Mouse (Mus musculus): ENCODE measurements around the gene Rrp36.

The Rrp36 gene

DNA sequence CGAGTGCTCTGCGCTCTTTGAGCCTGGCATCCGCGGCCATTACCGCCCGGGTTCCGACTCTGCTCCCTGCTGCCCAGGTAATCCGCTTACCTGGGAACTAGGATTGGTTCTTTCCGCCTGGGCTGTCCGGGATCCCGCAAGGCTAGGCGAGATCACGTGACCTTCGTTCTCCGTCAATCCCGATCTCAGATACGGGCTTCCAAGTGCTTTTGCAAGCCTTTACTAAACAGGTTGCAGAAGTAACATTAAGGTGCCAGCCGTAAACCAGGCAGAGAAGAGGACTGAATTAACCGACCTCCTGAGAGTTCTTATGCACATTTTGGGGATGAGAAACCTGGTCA, 27.9 kb downstream of the Rrp36 start:
- no peak for DNase-seq (ENCODE audit: low spot score)

DNA sequence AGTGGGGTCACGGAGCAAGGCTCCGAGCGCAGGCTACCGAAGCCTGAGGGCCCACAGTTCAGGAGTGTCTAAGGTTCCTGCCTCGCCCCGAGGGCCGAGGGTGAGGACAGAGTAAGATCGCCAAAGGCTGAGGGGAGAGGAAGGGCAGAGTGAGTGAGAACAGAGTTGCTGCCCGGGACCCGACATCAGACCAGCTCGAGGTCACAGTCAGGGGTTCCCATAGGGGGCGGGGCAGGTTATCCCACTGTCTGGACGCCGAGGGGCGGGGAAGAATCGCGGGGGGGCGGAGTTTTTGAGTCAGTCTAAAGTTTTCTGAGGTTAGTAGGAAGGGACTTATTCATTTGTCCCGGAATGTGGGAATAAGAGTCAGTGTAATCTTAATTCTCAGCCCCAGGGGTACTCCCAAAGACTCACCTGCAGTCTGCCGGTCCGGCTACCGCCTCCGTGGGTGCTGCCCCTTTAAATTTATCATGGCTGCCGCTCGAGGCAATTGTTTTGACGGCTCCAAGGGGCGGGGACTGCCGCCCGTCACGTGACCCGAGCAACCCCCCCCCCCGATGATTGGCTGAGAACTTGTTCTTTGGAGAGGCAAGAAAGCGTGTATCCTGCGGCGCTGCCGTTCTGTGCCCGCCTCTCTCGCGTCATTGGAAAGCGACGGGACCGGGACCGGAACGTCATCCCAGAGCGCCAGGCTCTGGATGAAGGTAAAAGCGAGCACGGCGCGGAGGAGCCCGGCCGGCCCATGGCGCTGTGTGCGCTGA, 28.4 kb downstream of the Rrp36 start, which contains the start of the genes Klc4 and Mrpl2:
Gene Klc4 (minus strand): TSS at position 462 of the 761 bp plus-strand sequence.
Gene Mrpl2 (plus strand): TSS at position 669 of the 761 bp plus-strand sequence.
- peak; percentile 99 for DNase-seq (ENCODE audit: low spot score)

DNA sequence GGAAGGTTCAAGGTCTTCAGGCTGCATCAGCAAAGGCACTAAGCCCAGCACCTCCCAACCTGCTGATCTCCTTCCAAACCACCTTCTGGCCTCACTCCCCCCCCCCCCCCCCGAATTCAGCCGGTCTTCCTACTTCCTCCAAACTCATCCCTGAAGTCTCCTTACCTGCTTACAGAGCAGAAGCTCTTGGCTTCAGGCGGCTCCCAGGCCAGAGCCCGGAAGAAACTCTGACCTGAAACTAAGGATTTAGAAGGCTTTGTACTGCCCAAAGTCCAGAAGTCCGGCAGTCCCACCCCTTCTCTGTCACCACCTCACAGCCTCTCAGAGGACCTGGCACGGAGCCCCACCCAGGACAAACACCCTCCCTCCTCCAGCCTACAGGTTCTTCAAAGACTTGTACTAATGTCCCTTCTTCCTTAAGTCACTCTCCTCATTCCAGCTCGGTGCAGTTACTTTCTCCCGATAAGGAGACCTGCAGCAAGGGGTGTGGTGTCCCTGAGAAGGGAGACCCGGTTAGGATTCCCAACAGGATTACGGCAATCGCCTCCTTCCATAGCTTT, 29.2 kb downstream of the Rrp36 start:
- DNase-seq (ENCODE audit: low spot score) = no peak

DNA sequence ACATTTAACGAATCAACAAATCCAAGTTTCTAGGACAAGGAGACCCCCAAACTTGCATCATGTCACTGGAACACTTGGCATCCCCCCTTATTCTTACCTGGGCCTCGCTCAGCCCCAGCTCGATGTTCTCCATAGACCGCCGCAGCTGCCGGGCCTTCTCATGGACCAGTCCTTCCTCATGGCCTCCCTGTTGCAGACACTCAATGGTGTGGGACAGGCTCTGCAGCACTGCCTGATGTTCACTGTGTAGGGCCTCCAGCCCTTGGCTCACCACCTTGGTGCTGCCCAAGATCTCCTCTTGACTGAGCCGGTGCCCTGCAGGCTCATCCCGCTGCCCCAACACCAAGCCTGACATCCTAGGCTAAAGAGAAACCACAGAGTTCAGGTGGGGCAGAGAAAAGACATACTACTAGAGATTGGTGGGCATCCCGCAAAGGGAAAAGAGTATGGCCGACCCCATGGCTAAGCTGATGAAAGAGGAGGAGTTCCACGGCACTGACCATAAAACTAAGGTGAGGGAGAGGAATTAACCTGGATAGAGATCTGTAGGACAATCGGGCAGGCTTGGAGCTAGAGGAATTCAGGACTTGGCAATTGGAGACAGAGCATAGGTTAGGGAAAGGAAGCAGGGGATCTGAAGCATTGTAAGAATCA, 29.9 kb downstream of the Rrp36 start:
- DNase-seq (ENCODE audit: low spot score) = no peak

DNA sequence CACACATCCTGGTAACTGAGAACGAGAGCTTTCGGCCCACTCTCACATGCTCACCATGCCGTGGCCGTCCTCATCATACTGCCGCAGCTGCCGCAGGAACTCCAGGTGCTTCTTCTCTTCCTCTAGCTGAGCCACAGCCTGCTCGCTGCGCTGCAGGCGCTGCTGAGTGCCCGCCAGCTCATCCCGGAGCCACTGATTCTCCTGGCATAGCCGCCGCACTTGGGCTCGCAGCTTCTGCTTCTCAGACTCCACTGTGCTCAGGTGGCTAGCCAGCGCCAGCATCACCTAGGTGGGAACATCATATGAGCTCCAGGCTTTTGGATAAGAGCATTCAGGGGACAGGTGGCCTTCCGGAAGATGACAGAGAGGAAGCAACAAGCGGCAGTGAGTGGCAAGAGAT, 32.1 kb downstream of the Rrp36 start:
- DNase-seq (ENCODE audit: low spot score) = no peak

DNA sequence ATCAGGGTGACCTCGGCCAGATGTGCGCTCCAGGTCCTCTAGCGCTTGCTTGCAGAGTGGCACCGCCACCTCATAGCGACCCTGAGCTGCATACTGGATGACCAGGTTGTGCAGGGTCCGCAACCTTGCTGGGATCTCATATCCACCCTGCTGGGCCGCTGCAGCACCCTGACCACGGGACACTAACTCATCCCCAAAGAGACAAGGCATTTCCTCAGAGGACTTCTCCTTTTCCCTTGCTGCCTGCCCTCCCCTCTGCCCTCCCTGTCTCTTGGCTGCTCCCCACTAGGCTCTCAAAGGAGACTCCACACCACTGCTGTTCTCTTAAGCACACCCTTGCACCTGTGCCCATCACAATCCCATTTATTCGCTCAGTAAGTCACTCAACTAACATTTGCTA, 34.2 kb downstream of the Rrp36 start:
- DNase-seq (ENCODE audit: low spot score) = no peak

DNA sequence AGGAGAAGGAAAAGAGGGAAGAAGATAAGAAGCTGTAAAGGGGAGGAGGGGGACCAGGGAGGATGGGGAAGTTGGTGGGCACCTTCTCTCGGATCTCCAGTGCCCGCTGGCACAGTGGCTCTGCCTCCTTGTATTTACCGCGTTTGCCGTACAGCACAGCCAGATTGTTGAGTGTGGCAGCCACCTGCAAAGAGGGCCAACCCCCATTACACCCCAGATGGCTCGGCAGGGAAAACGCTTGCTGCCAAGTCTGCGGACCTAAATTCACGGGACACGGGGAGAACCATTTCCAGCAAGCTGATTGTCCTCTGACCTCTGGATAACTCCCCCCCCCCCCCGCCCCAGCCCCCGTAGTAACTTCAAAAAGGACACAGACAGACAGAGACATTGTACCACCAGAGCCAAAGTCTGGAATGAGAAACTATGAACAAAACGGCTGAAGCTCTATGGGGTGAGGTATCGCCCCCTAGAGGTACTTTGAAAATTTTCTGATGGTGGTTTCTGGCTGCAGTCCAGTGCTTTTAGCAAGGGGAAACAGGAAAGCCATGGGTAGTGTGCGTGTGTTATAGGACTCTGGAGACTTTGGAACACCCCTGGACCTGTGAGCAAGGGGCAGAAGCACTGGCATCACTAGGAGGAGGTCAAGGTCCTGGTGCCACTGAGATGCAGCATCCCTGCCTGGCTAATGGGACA, 37.2 kb downstream of the Rrp36 start:
- no peak for DNase-seq (ENCODE audit: low spot score)

DNA sequence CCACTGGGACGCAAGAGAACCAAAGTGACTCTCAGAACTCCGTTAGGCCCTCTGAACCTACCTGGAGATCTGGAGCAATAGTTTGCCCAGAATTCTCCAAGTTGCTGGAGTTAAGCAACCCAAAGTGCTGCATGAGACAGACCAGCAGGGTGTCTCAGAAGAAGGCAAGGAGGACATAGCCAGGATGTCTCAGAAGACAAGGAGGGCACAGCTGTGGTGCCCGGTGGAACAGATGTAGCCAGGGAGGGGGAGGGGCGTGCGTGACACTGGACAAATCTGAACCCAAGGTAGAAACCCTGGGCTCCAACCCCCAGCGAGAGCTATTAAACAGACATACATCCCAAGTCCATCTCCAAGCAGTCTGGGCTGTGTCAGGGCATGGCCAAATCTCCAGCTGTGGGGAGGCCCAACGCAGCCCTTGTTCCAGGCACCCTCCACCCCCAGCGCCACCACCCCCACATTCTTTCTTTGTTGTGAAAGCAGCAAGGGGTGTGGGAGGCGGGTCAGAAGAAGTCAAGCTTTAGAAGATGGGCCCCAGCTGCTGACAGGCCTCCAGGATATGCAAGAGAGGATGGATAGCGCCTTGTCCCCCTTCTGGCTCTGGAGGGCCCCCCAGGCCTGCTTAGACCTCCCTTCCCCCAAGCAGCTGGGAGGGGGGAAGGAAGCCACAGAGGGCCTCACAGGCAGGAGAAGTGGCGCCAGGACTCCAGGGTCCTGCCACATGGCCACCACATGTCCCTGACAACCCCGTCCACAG, 44.3 kb downstream of the Rrp36 start:
- no peak for DNase-seq (ENCODE audit: low spot score)

DNA sequence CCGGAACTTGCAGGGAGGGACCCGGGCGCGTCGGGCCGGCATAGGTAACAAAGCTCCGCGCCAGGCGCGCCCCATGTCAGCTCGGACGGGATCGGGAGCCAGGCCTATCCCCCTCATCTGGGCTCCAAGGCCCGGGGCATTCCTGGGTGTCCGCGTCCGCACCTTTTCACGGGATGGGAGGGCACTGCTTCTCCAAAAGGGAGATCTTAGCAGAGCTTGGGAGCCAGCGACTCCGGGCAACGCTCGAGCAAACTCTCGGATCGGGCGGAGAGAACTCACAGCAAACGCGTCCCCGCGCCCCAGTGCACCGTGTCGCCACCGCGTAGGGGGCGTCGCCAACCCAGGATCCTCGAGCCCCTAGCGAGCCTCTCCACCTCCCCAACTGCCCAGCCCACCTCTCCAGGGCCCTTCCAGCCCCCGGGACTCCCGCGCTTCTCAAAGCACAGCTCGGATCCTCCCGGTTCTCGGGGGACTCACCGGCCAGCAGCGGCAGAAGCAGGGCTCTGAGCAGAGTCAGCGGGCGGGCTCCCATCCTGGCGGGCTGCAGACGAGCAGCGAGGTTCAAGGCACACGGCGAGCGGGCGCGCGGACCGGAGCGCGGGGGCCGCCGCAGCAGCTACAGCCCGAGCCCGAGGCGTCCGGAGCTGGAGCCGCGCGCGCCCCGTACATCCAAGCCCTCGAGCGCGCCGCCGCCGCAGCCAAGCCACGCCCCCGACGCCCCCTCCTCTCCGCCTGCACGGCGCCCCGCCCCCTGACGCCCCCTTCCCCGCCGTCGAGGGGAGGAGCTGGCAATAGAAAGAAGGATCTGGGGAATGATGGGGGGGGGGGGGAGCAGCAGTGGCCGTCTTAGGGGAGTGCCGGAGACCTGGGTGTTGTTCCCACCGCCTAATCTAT, 45.1 kb downstream of the Rrp36 start, which contains the start of gene Ptk7:
Gene Ptk7 (minus strand): TSS at position 714 of the 894 bp plus-strand sequence.
- DNase-seq (ENCODE audit: low spot score) = no peak

DNA sequence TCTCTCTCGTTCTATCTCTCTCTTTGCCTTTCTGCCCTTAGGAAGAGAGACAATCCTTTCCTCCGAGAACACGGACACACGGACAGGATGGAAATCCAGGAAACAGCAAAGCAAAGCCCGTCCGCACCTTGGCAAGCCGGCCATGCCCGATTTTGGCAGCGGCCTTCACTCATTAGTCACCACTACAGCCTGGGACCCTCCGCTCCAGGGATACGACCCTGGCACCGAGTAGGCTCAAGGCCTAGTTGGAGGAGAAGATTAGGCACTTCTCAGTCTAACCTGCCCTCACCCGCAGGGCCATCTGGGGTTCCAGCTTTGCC, 45.7 kb downstream of the Rrp36 start:
- no peak for DNase-seq (ENCODE audit: low spot score)

DNA sequence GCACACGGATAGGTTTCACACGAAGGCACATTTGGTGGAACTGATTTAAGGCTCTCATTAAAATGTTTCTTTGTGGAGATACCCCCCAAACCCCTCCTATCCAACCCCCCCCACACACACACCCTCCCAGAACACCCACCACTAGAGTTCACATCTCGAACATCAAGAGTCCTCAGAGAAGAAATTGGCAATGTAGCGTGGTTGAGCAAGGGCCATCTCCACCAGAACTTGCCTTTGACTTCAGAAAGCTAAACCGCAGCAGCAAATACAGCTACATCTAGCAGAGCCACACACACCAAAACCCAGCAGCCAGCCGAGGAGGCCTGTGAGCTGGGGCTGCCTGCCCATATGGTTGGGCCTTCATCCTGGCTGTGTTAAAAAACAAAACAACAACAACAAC, 46.7 kb downstream of the Rrp36 start:
- no peak for DNase-seq (ENCODE audit: low spot score)

DNA sequence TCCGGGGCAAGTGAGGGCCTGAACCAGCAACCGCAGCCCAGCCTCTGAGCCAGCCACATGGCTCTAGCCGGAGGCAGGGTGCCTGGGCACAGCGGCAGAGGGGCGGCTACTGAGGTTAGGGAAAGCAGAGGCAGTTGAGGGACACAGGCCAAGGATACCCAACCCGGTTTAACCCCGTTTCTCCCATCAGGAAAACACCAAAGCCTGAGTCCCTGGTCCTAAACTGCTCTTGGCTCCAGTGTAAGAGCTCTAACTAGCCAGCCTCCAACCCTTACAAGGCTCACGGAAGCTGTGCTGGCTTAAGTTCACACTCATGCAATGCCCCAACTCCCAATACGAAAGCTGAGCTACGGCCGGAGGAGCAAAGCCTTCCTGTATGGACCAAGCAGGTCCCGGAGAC, 49.6 kb downstream of the Rrp36 start:
- DNase-seq (ENCODE audit: low spot score) = no peak

DNA sequence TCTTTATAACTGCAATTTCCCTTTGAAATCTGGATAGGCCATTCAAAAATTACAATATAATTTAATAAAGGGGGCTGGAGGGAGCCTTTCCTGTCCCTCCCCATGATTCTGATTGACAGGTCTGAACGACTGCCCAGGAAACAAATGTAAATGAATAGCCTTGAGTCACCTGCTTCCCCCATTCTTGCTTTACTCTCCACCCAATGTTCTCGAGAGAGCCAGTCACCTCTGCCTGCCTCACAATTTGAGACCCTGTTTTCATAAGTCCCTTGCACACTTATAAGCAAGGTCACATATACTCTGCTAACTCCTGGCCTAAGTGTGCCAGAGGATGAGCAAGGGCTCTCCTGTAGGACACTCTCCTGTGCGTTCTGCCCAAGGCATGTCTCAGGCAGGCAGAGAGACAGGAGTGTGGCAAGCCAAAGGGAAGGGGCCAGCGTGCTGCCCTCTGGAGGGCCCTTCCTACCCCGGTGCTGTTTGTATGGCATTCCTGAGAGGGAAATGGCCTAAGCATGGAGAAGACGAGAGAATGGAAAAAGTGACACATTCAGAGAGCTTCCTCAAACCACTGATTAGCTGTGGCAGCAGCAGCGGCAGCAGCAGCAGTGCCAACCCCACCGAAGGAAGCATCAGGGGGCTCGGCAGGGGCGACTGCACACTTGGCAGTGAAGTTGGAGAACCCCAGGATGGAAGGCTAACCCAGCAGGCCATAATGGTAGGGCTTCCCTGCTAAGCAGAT, 50.2 kb downstream of the Rrp36 start:
- DNase-seq (ENCODE audit: low spot score) = no peak

DNA sequence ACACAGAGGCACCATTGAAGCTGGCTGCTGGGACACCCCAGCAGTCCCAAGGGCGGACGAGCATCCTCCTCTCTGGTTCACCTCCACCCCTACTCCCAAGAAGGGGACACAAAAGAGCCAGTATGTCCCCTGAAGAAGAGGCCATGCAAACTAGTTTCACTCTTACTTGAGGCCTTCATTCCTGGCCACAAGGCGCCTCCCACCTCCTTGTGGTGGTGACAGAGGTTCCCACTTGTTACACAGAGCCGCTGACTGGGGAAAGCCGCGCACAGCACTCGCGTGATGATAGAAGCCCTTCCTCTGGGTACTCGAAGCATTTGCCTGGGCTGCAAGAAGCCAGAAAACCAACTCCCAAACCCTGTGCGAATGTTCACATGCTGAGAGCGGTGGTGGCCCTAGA, 51.9 kb downstream of the Rrp36 start:
- no peak for DNase-seq (ENCODE audit: low spot score)

DNA sequence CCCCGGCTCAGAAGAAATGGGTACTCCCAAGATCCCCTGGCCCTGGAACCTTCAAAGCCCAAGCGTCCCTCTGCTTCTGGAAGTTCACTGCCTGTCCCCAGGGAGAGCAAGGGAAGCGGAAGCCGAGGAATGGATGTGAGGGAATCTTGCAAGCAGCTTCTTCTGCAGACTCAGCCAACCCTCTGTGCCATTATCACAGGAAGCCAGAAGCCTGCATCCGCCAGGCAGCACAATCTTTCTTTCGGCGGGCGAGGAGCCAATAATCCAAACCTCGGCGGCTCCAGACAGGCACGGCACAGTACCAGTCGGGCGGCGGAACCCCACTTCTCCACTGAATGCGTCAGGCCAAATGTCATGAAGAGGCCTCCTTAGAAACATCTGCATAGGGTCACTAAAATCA, 52.8 kb downstream of the Rrp36 start:
- no peak for DNase-seq (ENCODE audit: low spot score)

DNA sequence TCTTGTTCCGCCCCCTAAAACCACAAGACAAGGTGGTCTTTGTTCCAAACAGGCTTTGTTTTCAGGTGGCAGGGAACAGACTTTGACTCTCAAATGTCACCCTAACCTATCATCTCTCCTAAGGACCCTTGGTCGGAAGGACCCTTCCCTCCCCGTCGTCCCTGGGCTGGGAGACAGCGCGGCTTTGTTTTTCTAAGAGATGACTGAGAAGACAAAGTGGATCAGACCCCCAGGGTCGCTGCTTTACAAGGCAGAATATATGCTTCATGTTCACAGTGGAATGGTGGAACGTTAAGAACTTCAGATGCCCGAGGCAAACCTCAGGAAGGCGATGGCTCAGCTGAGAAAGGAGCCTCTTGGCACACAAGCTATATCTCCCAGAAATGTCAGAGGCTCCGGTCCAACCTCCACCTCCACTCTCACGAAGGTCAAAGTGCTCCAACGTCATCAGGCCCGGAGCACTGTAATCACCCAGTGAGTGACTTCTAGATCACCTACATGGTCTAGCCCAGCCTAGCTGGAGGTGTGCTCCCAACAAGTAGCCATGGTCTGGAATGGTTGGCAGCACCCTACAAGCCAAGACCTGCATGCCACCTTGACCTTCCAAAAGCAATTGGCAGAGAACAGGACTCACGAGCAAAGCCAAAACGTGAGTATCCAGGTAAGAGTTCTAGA, 54.3 kb downstream of the Rrp36 start:
- DNase-seq (ENCODE audit: low spot score) = no peak

DNA sequence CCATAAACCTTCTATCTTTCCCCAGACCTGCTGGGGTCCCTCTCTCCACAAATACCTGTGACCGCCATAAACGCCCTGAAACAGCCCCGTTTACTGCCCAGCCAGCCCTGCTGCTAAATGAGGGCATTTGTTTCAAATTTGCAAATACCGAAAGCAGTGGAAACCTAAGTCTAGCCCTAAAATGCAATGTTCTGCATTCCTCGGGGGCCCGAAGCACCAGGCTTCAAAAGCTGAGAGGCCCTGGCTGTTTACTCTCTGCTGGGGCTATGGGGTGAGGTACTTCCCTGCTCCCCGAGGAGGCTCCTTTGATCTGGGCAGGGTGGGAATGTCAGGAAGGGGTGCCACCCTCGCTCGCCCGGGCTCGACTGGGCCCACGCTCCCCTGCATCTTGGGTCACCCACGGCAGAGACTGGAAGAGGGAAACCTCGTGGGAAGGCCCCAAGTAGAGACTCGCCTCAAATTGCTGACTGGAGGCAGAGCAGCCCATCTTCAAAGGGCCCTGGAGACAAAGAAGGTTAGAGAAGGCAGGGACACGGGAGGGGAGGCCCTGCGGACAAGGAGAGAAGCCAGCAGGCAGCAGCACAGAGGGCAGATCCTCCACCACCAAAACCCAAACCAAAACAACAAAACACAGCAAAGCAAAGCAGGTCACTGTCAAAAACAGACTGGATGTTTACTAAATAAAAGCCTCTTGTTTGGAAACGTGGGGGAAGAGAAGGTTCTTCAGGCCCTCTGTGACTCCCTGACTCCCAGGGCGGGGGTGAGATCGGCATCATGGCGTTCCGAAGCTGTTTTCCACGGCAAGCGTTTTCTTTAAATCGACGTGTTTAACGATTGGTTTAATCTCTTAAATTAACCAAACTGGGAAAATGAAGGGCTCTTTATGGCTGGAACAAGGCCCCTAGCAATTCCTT, 55.1 kb downstream of the Rrp36 start:
- no peak for DNase-seq (ENCODE audit: low spot score)

DNA sequence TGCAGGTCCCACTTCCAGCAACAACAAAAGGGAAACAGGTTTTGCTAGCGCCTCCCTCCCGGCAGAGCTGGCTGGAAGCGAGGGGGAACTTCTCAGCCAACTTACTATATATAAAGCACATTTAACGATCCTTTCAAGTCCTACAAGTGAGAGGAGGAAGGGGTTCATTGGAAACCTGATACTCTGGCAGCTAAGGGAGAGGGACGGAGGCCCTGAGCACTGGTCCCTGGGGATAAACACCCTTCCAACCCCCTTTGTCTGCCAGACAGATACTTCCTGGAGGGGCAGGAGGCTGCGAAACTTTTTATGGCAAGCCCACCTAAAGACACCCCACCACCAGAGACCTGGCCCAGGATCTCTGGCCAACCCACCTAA, 55.8 kb downstream of the Rrp36 start:
- DNase-seq (ENCODE audit: low spot score) = no peak

DNA sequence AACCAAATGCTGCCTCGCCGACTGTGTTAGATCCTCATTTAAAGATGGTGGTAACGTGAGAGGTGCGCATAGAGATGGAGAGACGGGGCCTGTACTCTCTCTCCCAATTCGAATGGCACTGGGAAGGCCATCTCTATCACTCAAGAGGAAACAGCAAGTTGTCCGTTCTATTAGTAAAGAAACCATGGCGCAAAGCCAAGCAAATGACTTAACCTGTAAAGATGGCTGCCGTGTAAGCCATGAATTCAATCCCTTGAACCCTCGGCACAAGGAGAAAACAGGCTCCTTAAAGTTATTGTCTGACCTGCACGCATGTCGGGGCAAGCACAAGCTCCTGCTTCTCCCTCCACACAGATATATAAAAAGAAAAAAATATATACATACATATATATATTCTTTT, 56.4 kb downstream of the Rrp36 start:
- DNase-seq (ENCODE audit: low spot score) = no peak

All from urinary bladder, postnatal 10 days (tissue).